Mouse (Mus musculus): ENCODE measurements around the gene Fbxl18.
"Not testable (repeated sequence)": the region's sequence is repeated elsewhere in the genome, so short reads cannot be mapped to it uniquely, and the experiment has no call there.

Gene Fbxl18

GRCm38 (mm10) chr5:142900651-142901050 lies 5.4 kb upstream of the Fbxl18 start:
- no peak for DNase-seq (ENCODE audit: low spot score in 2 of 2)

GRCm38 (mm10) chr5:142899932-142900533 lies 4.8 kb upstream of the Fbxl18 start:
- no peak for DNase-seq (ENCODE audit: low spot score in 2 of 2)

DNA sequence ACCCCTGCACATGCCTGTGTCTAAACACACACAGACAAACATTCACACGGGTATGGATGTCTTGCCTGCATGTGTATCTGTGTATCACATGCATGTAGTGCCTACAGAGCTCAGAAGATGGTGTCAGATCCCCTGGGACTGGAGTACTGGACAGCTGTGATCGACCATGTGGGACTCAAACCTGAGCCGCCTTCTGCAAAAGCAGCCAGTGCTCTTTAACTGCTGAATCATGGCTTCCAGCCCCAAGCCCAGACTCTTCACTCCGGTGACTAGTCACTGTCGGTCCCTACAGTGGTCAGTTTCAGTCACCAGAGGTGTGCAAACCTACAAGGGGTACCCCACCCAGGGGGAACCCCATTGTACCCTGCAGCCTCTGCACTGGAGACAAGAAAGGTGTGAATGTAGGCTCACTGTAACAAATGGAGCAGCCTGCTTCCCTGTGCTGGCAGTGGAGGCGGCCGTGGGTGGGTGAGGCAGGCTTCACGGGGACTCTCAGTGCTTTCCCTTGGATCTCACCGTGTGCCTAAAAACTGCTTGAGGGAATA lies 3.9 kb upstream of the Fbxl18 start:
- peak in 1 of 2 experiments; percentile 61 for DNase-seq (ENCODE audit: low spot score in 2 of 2)

DNA sequence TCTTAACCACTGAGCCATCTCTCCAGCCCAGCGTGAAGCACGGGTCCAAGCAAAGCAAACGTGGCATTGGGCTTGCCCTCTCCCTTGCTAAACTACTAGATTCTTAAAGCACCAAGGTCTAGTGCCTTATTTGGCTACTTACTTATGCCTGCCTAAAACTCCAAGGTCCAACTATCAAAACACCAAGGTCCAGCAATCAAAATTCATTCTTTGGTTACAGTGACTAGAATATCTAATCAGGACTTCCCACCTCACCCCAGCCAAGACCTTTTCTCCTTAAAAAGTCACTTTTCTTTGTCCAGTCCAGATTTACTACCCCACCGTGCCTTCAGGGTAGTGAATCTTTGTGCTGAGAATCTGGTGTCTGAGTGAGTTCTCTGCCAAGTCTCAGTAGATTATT lies 3.1 kb upstream of the Fbxl18 start:
- no peak for DNase-seq (ENCODE audit: low spot score in 2 of 2)

- no peak for DNase-seq (ENCODE audit: low spot score in 2 of 2)
These were observed 2.5 kb upstream of the Fbxl18 start for GRCm38 (mm10) chr5:142897568-142898248.

GRCm38 (mm10) chr5:142896713-142897112 lies 1.5 kb upstream of the Fbxl18 start:
- no peak for DNase-seq (ENCODE audit: low spot score in 2 of 2)

GRCm38 (mm10) chr5:142896192-142896591 lies 971 bp upstream of the Fbxl18 start:
- no peak for DNase-seq (ENCODE audit: low spot score in 2 of 2)

GRCm38 (mm10) chr5:142891396-142891795 lies 3.8 kb downstream of the Fbxl18 start:
- DNase-seq (ENCODE audit: low spot score in 2 of 2), result no peak

GRCm38 (mm10) chr5:142887533-142887932 lies 7.7 kb downstream of the Fbxl18 start:
- not testable (repeated sequence) for DNase-seq (ENCODE audit: low spot score in 2 of 2)

- no peak for DNase-seq (ENCODE audit: low spot score in 2 of 2)
These were observed 8.5 kb downstream of the Fbxl18 start for GRCm38 (mm10) chr5:142886761-142887160.

DNA sequence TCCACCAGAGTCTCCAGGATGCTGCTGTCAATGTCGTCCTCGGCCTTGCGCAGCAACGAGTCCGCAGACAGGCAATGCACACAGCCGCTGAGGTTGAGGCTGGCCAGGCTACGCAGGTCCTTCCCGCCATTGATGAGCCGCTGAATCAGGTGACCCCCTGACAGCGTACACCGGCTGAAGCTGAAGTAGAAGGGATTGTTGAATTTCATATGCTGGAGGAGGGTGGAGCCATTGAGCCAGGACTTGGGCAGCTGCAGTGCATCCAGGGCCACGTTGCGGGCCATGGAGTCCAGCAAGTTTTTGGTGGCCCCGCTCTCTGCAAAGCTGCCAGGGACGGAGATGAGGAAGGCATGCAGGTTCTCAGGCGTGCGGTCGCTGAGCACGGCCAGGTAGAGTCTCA lies 9.0 kb downstream of the Fbxl18 start:
- no peak for DNase-seq (ENCODE audit: low spot score in 2 of 2)

GRCm38 (mm10) chr5:142882471-142882870 lies 12.8 kb downstream of the Fbxl18 start:
- no peak for DNase-seq (ENCODE audit: low spot score in 2 of 2)

DNA sequence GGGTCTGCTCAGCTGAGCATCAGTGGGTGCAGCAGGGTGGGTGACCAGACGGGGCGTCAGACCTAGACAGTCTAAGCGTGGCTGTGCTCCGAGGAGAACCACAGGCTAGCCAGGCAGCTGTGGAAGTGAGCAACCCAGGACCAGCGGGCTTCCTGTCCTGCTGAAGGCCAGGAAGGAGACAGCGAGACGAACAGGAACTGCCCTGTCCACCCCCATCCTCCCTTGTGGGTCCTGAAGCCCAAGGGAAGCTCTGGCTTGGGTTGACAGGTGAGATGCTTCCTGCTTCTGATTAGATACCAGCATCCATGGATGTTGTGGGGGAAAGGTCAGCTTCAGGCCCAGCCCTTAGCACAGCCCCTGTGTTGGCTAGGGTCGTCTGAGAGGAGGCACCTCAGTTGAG lies 13.3 kb downstream of the Fbxl18 start:
- no peak for DNase-seq (ENCODE audit: low spot score in 2 of 2)

DNA sequence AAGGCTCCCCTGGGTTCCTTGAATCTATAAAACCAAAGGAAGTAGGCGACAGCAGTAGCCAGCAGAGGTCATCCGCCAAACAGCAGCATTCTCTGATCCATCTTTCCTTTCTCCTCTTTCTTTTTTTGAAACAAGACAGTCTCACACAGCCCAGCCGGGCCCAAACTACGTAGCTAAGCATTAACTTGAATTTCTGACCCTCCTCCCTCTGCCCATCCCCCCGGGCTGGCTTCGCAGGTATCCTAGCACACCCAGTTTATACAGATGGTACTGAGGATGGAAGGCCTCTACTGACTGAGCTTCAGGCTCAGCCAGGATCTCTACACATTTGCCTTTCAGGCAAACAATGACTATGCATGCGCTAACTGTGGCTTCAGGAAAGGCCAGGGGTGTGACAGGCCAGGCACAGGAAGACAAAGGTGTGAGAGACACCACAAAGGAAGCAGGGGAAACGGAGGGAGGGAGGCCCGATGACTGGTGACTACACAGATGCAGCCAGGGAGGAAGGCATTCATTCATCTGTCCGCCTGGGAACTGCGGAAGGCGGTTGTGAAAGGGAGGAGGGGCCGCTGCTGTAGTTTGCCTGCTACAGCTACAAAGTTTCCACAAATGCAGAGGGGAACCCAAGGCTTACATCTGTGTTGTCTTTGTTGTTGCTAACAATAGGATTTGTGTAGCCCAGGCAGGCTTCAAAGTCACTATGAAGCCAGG lies 14.3 kb downstream of the Fbxl18 start:
- DNase-seq (ENCODE audit: low spot score in 2 of 2), result no peak

DNA sequence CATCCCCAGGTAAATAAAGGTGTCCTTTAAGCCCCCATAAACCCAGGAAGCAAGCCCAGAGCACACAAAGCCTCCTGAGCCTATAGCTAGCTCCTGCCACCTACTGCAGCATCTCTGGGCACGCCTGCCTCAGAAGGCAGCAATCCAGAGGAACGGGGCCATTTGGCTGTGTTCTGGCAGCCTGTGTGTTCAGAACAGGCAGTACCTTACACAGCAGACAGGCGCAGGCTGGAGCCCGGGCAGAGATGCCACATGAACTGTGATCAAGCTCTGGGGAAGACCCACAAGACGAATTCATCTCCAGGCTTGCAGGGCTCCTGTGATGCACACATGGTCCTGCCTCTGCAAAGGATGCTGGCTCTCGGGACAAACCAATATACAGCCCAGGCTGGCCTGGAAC lies 15.0 kb downstream of the Fbxl18 start:
- no peak for DNase-seq (ENCODE audit: low spot score in 2 of 2)

GRCm38 (mm10) chr5:142879318-142880175 lies 15.7 kb downstream of the Fbxl18 start:
- DNase-seq (ENCODE audit: low spot score in 2 of 2), result peak in 1 of 2 experiments; percentile 67

- no peak for DNase-seq (ENCODE audit: low spot score in 2 of 2)
These were observed 16.7 kb downstream of the Fbxl18 start for GRCm38 (mm10) chr5:142878570-142878969.

DNA sequence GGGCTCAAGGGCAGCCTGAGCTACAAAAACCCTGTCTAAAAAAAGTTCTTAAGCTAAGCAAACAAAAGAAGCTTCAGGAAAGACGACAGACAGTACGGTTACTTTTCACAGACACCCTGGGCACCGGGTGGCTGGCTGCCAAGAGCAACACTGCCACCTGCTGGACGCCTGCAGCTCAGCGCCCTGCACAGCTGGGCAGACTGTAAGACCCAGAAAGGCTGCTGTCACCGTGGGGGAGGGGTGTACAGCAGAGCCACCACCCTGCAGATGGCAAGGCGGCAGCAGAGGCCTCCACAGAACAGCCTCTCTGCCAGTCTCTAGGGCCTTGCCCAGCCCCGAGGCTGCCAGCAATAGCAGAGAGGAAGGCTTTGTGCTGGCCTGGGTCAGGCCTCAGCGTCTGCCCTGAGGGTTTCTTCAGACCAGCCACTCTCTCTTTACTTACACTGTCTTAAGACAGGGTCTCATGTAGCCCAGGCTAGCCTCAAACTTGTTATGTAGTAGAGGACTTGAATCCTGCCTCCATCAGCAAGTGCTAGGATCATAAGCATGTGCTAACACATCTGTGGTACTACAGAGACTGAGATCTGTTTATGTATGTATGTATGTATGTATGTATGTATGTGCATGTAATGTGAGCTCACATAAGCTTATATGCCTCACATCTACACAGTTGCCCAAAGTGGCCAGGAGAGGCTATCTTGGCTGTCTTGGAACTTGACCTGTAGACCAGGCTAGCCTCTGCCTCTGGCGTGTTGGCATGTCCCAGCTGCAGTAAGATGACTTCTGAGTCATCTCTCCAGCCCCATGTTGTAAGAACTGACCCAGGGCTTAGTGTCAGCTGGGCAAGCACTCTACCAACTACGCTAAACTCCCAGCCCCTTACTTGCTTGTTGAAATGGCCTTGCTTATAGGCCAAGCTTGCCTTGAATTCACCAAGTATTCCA lies 17.6 kb downstream of the Fbxl18 start:
- DNase-seq (ENCODE audit: low spot score in 2 of 2), result peak; percentile 77 to 79

DNA sequence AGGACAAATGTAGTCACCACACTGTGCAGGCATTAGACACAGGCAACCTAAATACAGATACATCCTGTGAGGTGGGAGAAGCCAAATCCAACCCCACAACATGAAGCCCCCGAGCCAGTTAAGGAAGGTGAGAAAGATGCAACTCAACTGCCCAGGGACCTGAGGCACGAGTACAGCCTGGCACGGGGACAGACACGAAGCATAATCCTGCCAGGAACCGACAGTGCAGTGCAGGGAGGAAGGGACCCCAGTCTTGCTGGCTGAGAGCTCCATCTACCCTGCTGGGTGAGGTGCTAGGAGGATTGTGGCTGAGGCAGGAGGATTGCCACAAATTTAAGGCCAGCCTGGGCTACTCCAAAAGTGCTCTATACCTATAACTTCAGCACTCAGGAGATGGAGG lies 18.3 kb downstream of the Fbxl18 start:
- DNase-seq (ENCODE audit: low spot score in 2 of 2), result no peak

- DNase-seq (ENCODE audit: low spot score in 2 of 2), result no peak
These were observed 19.7 kb downstream of the Fbxl18 start for GRCm38 (mm10) chr5:142875513-142875905.
